Mouse (Mus musculus) liver, embryonic 14.5 days (tissue): ENCODE measurements around the gene Aqp11. TPM values are rescaled to one million over a fixed set of nuclear protein-coding genes. Genes with fewer than 3 reads are reported as not detected.
A peak's percentile ranks its signal among the peaks of the same experiment; 100 is the strongest.

Experiments used
- ATAC-seq: fragments of 200-750 bp; cut with Nextera tagmentation; 2 replicates; pipeline ENCODE4 v1.8.0; 2017; ENCODE audit warnings: moderate number of reproducible peaks, mild to moderate bottlenecking, moderate library complexity; ENCODE audit not compliant: insufficient read depth
- DNase-seq, 3 experiments: peaks; one replicate each; pipeline ENCODE4 v3.0.0-alpha.2; 2012 to 2013; ENCODE audit warnings: low read depth in 3 of 3, low spot score in 3 of 3
- H3K27ac ChIP-seq: fragments of 300-500 bp; sonication (generic); 2 replicates; pipeline ENCODE4 v1.5.1; 2014; ENCODE audit warnings: moderate library complexity, mild to moderate bottlenecking, control low read depth, inconsistent platforms
- H3K27me3 ChIP-seq: fragments of 300-500 bp; sonication (generic); 2 replicates; pipeline ENCODE4 v1.6.1; 2014; ENCODE audit warnings: mild to moderate bottlenecking, low read length, moderate library complexity; ENCODE audit not compliant: control insufficient read depth, insufficient read depth
- H3K36me3 ChIP-seq: fragments of 300-500 bp; sonication (generic); replicated peaks from 2 replicates; pipeline ENCODE4 v1.6.1; 2014; ENCODE audit warnings: low read depth; ENCODE audit not compliant: control insufficient read depth, insufficient read depth
- H3K4me1 ChIP-seq, 2 experiments: fragments of 200-500 bp in 1 of 2; fragments of 300-500 bp in 1 of 2; sonication (generic) in 1 of 2; replicated peaks; 2 replicates each; pipeline ENCODE4 v1.6.1; 2012 to 2014; ENCODE audit warnings: antibody characterized with exemption in 1 of 2, inconsistent platforms in 1 of 2, low read length in 1 of 2; ENCODE audit not compliant: control insufficient read depth in 2 of 2, insufficient read depth in 2 of 2
- H3K4me2 ChIP-seq: fragments of 300-500 bp; sonication (generic); 2 replicates; pipeline ENCODE4 v1.6.1; 2014; ENCODE audit warnings: low read depth, mild to moderate bottlenecking, control low read depth, moderate library complexity
- H3K4me3 ChIP-seq, 2 experiments: fragments of 200-500 bp in 1 of 2; fragments of 300-500 bp in 1 of 2; sonication (generic) in 1 of 2; 2 replicates each; pipeline ENCODE4 v1.5.1; 2012 to 2014; ENCODE audit warnings: low read depth in 2 of 2, low read length in 2 of 2, mild to moderate bottlenecking in 2 of 2, control low read depth in 1 of 2, inconsistent platforms in 1 of 2, moderate library complexity in 1 of 2; ENCODE audit not compliant: insufficient read depth in 1 of 2
- H3K9ac ChIP-seq: fragments of 300-500 bp; sonication (generic); replicated peaks from 2 replicates; pipeline ENCODE4 v1.6.1; 2014; ENCODE audit warnings: mild to moderate bottlenecking, control low read depth, moderate library complexity
- H3K9me3 ChIP-seq: fragments of 300-500 bp; sonication (generic); 2 replicates; pipeline ENCODE4 v1.6.1; 2016; ENCODE audit warnings: low read length, mixed read lengths; ENCODE audit not compliant: control insufficient read depth
- CTCF ChIP-seq: IDR thresholded peaks from 2 replicates; pipeline ENCODE4 v1.5.1; 2016; ENCODE audit warnings: antibody characterized with exemption, low read depth, control low read depth
- EP300 ChIP-seq: IDR thresholded peaks from 2 replicates; pipeline ENCODE4 v1.6.1; 2016; ENCODE audit warnings: antibody characterized with exemption, low read depth
- WGBS: fragments of 180-500 bp; shearing (Covaris S2); extraction: QIAGEN DNeasy Blood & Tissue Kit; methylation state at CpG from one replicate; pipeline ENCODE4 v1.1.7; 2014; ENCODE audit not compliant: insufficient replicate concordance; 5-methylcytosine and 5-hydroxymethylcytosine counted together
- polyA plus RNA-seq, 2 experiments: library from polyadenylated mRNA; depleted of rRNA in 1 of 2; stranded (reverse) in 1 of 2; unstranded in 1 of 2; fragments of >200 nt; fragmentation: Nextera tagmentation in 1 of 2; extraction: Ambion mirVana in 1 of 2; gene quantifications; 2 replicates each; pipeline versions ENCODE4 v1.2.1 to v1.2.3; 2012 to 2014

Aqp11 gene
- polyA plus RNA-seq, 2 experiments: 7.4 to 22.3 TPM

DNA sequence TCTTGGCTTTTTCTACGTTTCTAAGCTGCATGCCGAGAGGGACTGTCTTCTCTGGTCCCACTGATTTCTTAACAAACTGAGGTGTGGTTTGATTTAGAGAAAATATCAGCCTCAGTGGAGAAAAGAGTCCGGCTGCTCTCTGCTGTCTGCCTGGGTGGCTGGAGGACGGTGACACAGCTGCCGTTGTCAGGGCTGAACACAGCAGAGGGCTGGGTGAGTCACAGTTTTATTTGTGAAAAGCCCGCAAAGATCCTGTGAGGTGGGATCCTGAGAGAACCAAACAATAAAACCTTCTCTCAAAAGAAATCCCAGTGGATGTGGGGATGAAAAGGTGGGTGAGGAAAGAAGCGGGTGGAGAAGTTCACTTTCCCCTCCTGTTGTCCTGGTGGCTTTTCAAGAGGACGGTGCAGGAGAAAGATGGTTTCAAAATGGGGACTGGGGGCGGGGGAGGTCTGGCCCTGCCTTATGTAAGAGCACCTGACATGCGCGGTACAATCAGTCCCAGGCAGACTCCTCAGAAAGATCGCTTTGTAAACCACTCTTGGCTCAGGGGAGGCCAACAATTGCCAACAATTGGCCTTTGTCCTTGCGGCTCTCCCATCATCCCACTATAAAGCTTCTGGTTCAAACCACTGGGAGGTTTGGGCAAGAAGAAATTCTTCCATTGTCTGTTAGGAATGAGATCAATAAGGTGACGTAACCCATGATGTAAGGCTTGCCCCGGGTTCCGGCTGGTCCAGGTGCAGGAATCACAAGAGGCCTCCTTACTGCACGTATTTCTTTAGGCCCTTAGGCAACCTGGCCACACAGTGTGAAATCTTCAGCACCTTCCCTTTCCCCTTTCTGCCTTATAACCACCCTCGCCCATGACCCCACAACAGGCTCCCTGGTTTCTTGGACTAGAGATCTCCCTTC lies 19.1 kb upstream of the Aqp11 start:
- Histone ChIP-seq H3K9me3 (no peaks in the 10 kb centered on the region), H3K4me1 (no peaks in the 10 kb centered on the region), H3K27me3 (no peaks in the 10 kb centered on the region), H3K36me3 (no peaks in the 10 kb centered on the region), H3K4me2 (no peak overlapping the region), H3K4me3 (no peak overlapping the region), H3K9ac (no peak overlapping the region), H3K27ac (no peak overlapping the region)
- no peak for TF ChIP-seq EP300
- TF ChIP-seq CTCF: no peak
- no peak for DNase-seq
- no peak for ATAC-seq
- 62% methylated on average over 18 of the region's 18 CpGs for WGBS

DNA sequence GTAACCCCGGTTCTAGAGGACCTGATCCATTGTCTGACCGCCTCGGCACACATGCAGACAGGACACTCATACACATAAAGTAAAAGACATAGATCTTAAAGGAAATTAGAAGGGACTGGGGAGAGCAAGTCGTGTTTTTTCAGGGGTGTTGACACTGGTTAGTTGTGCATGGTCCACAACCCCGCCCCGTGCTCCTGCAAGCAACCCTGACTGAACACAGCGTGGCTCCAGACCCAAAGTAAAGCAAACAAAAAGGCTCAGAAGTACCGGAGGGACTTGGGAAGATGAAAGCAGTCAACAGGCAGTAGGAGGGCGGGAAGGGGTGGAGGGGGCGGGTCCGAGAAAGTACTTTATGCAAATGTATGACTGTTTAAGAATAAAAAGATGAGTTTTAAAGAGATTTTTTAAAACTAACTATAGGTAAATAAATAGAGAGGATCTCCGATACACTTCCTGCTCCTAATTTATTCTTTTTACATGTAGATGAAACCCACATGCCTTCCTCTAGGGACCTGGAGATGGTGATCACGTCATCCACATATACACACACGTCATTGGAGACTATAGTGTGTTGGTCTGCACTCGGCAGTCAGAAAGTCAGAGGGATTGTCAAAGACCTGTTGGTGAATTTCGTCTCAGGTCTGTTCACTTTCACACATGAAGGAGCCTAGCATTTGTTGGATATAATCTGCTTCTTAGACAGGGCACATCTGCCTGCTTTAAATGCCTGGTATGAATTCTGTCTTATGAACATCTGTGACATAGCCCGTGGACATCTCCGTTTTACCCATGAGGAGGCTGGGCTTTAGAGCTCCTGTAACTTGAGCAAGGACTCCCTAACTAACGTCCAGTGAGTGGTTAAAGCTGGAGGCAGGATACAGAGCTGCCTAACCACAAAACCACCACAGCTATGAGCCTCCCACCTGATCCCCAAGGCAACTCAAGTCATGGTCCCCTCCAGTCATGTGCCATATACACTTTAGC lies 11.4 kb upstream of the Aqp11 start:
- Histone ChIP-seq H3K4me2 (peak overlapping the region; percentile 87), H3K36me3 (no peaks in the 10 kb centered on the region), H3K27me3 (no peaks in the 10 kb centered on the region), H3K9ac (peak overlapping the region; percentile 75), H3K4me1 (peaks cover 31 to 39% of the 10 kb centered on the region in 2 experiments), H3K9me3 (no peaks in the 10 kb centered on the region), H3K4me3 (peak overlapping the region; percentile 52 to 59), H3K27ac (peak overlapping the region; percentile 80)
- no peak for TF ChIP-seq CTCF
- no peak for TF ChIP-seq EP300
- 8% methylated on average over 19 of the region's 19 CpGs for WGBS
- peak in 1 of 3 experiments; percentile 37 for DNase-seq
- ATAC-seq: peak; percentile 25

GRCm38 (mm10) chr7:97748527-97749206 lies 10.6 kb upstream of the Aqp11 start:
- DNase-seq (peak in 1 of 3 experiments; percentile 47), ATAC-seq (0 out of 2 replicates have a peak, but pooled peaks have one; percentile 1)
- WGBS: 16% methylated on average over 10 of the region's 10 CpGs
- Histone ChIP-seq H3K9ac (peak overlapping the region; percentile 75), H3K9me3 (no peaks in the 10 kb centered on the region), H3K27ac (peak overlapping the region; percentile 80), H3K4me1 (peaks cover 31 to 39% of the 10 kb centered on the region in 2 experiments), H3K27me3 (no peaks in the 10 kb centered on the region), H3K36me3 (no peaks in the 10 kb centered on the region), H3K4me3 (peak overlapping the region; percentile 52 to 59), H3K4me2 (peak overlapping the region; percentile 87)
- TF ChIP-seq EP300 (no peak), CTCF (no peak)

GRCm38 (mm10) chr7:97747787-97748497 lies 9.9 kb upstream of the Aqp11 start:
- no peaks in the 10 kb centered on the region for H3K27me3 ChIP-seq
- peak overlapping the region; percentile 67 for H3K9ac ChIP-seq
- no peaks in the 10 kb centered on the region for H3K9me3 ChIP-seq
- H3K4me3 ChIP-seq: peak overlapping the region; percentile 27 to 40; a peak in 3 of 4 replicates
- ATAC-seq (peak; percentile 27; the same call in 1 of the 2 replicates), DNase-seq (peak; percentile 66 to 73 (median 68))
- H3K4me2 ChIP-seq: peak overlapping the region; percentile 87
- H3K4me1 ChIP-seq: peaks cover 31 to 39% of the 10 kb centered on the region in 2 experiments
- TF ChIP-seq CTCF (peak; percentile 96), EP300 (no peak)
- no peaks in the 10 kb centered on the region for H3K36me3 ChIP-seq
- WGBS: 19% methylated on average over 28 of the region's 28 CpGs
- H3K27ac ChIP-seq: peak overlapping the region; percentile 89
